Mouse (Mus musculus): Measurements from ENCODE around the gene Rpusd1.
"Not testable (repeated sequence)": the region's sequence is repeated elsewhere in the genome, so short reads cannot be mapped to it uniquely, and the experiment has no call there.

The Rpusd1 gene

DNA sequence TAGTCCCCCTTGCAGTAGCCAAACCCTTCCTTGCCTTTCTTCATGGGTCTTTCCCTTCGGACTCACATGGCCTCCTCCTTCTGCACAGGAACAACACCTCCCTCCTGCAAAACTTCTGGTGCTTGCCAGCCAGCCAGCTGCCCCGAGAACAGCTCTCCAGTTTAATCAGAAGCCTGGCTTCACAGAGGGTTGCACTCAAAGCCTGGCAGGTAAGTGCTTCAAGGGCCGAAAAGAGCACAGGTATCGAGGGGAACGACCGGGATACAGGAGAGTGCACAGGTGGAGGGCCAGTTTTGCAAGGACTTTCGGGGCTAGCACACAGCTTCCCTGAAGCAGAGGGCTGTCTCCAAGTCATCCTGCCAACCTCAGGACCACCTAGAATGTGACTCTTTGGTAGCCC, 11.4 kb downstream of the Rpusd1 start:
- DNase-seq (ENCODE audit: low spot score in 2 of 2) = no peak

DNA sequence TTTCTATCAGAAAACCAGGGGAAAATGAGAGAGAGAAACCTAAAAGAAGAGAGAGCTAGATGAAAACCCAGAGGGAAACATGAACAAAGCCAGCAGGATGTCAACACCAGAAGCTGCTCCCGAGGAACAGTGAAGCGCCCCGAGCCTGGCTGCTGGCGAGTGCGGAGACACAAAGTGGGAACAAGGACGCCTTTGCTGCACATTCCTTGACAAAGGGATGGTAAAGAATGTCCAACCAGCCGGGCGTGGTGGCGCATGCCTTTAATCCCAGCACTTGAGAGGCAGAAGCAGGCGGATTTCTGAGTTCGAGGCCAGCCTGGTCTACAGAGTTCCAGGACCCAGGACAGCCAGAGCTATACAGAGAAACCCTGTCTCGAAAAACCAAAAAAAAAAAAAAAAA, 14.0 kb downstream of the Rpusd1 start:
- not testable (repeated sequence) for DNase-seq (ENCODE audit: low spot score in 2 of 2)

GRCm38 (mm10) chr17:25743831-25744230, 16.4 kb downstream of the Rpusd1 start:
- DNase-seq (ENCODE audit: low spot score in 2 of 2) = no peak

- no peak for DNase-seq (ENCODE audit: low spot score in 2 of 2)
These were observed 16.8 kb downstream of the Rpusd1 start for GRCm38 (mm10) chr17:25744311-25744710.

DNA sequence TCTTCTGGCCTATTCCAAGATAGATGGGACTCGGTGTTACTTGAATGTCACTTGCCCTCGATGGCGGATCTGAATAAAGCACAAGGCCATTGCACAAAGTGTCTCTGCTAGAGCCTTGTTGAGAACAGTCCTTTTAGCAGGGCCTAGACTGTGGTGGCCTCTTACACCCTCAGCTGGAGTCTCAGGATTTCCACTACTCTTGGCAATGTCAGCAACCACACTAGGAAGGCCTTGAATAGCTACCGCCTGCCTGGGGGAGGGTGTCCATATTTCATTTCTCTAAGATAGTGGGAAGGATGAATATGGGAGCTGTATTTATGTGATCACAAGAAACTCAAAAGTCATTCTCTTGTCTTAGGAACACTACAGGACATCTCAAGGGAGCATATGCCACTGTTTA, 20.8 kb downstream of the Rpusd1 start:
- DNase-seq (ENCODE audit: low spot score in 2 of 2) = no peak

- no peak for DNase-seq (ENCODE audit: low spot score in 2 of 2)
These were observed 21.8 kb downstream of the Rpusd1 start for GRCm38 (mm10) chr17:25749314-25749713.

DNA sequence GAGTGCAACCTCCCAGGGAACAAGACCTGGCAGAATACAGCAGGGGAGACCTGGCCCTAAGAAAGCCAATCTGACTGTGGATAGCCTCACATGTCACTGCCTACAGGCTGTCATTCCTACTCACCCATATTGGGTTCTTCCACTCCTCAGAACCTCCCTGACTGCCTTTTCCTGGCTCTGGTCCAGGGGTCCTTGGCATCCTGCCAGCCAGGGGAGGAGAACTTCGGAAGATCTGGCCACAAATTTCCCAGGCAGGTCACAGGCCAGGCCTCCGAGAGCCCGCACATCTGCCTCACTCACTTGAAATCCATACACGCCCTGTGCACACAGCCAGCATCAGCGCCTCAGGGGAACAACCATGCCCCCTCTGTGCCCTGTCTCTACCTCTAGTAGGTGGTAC, 24.0 kb downstream of the Rpusd1 start:
- DNase-seq (ENCODE audit: low spot score in 2 of 2) = no peak

- DNase-seq (ENCODE audit: low spot score in 2 of 2) = no peak
These were observed 26.8 kb downstream of the Rpusd1 start, which contains the start of gene Msln for GRCm38 (mm10) chr17:25754241-25754640. Gene Msln (minus strand): TSS chr17:25754378.

DNA sequence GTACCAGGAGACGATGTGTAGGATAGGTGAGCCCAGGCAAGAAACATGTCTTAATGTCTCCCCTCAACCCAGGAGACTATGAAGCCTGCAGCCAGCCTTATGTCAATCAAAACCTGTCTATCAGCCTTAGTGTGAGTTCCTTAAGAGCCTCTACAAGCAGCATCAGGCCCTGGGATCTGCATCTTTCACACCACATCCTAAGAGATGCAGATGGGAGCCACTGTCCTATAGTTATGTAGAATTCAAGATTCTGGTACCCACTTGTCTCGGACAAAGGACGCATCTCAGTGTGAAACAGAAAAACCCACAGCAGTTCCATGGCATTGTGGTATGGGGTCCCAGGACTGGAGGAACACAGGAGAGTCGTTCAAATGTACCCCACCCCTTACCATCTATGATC, 27.6 kb downstream of the Rpusd1 start:
- DNase-seq (ENCODE audit: low spot score in 2 of 2) = no peak

GRCm38 (mm10) chr17:25755627-25756377, 28.3 kb downstream of the Rpusd1 start:
- no peak for DNase-seq (ENCODE audit: low spot score in 2 of 2)

DNA sequence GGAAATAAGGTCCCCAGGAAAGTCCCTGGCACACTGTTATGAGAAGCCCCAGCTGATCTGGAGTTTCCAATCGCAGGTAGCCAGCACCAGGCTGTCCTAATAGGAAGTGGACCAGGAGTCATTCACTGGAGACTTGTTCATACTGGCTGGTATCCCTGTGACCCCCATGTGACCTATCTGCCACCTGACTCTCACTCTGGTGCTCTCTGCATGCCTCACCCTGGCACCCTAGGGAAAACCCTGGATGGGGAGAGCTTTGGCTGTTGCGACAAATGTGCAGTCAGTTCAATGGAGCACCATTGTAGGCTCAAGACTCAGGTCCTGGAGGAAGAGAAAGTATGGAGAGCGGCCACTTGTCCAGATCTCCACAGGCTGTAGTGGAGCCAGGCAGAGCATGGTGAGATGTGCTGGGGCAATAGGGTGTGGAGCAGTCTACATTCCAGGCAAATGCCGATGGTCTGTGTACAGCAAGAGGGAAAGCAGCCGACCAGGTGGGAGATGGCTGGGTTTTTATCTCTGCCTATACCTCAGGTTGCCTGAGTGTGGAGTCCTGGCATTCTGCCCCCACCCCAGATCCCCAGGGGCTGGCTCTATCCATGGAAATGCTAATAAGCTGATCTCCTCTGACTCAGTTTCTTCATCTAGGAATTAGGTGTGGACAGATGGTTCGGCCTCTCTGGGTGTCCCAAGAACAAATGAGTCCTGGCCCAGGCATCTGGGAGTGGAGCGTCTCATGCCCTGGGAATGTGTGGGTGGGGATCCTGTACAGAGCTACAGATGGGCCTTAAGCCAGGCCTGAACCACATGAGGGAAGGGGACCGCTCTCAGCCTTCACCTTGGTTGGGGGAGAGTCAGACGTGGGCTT, 29.1 kb downstream of the Rpusd1 start:
- DNase-seq (ENCODE audit: low spot score in 2 of 2) = no peak

DNA sequence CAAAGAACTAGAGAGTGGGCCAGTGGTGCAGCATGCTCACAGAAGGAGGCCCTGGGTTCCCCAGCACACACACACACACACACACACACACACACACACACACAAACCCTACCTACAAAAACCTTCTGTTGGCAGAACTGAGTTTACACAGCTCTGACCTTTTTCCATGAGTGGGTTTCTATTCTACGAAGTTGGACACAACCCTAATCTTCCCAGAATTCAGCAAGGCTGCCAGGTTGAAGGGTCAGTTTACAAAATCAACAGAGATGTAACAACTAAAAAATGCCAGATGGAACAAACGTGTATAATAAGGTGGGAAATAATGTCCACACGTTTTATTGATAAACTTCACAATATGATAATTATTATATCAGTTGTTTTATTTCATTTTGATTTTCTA, 30.2 kb downstream of the Rpusd1 start:
- no peak for DNase-seq (ENCODE audit: low spot score in 2 of 2)

- no peak for DNase-seq (ENCODE audit: low spot score in 2 of 2)
These were observed 32.7 kb downstream of the Rpusd1 start for GRCm38 (mm10) chr17:25760148-25760547.

DNA sequence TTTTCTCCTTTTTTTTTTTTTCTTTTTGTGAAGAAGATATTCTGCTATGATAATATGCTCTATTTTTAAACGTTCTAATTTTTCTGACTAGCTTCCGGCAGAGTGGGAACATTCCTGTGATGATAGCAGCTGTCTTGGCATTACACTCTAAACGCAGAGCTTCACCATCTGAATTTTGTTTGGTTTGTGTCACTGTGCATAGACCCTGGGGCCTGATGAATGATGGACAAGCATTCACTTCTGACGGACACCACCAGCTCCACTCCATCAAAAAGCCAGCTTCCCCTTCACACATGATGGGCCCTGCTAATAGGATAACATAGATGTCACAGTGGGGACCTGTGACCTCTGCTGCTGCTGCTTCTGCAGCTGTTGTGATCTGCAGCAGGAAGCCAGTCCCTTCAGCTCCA, 34.1 kb downstream of the Rpusd1 start:
- no peak for DNase-seq (ENCODE audit: low spot score in 2 of 2)

GRCm38 (mm10) chr17:25762591-25762990, 35.1 kb downstream of the Rpusd1 start:
- no peak for DNase-seq (ENCODE audit: low spot score in 2 of 2)

- no peak for DNase-seq (ENCODE audit: low spot score in 2 of 2)
These were observed 38.4 kb downstream of the Rpusd1 start for GRCm38 (mm10) chr17:25765886-25766285.

GRCm38 (mm10) chr17:25769331-25769730, 41.9 kb downstream of the Rpusd1 start:
- no peak for DNase-seq (ENCODE audit: low spot score in 2 of 2)

DNA sequence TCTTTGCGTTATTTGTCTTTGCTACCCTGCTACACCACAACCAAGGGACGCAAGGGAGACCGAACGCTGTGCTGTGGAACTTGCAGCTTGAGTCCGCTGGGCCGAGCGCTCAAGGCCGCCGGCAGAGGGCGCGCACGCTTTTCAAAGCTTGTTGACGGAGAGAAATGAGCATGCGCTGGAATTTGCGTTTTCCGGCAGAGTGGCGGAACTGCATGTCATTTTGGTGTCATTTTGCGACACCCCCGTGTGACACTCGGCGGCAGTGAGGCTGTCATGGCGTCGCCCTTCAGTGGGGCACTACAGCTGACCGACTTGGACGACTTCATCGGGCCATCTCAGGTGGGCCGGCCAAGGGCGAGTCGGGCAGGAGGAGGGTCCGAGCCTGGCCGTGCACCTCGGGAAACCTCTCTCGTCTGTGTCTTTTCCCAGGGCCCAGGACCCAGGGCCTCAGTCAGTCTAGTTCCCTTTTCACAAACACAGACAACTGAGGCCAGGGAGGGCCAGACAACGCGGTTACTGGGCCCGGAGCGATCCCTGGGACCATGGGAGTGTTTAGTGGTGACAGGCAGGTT, 46.2 kb downstream of the Rpusd1 start, which contains the start of gene Narfl:
Gene Narfl, plus strand, starts transcription at position 228 of the 572 bp plus-strand sequence.
- DNase-seq (ENCODE audit: low spot score in 2 of 2) = peak; percentile 96 to 100

- no peak for DNase-seq (ENCODE audit: low spot score in 2 of 2)
These were observed 48.0 kb downstream of the Rpusd1 start for GRCm38 (mm10) chr17:25775318-25776062.

DNA sequence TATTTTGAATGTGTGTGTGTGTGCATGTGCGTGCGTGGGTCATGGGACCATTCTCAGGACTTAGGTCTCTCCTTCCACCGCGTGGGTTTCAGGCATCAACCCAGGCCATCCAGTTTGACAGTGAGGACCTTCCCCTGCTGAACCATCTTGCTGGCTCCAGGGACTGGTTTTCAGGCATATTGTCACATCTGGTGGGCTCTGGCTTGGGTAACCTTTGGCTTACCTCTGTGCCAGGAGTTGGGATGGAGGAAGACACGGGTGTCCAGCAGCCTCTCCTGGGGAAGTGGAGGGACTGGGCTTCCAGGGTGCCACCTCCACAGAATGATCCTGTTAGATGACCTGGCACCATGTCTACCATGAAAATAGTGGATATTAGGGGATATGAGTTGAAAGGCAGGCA, 50.5 kb downstream of the Rpusd1 start:
- DNase-seq (ENCODE audit: low spot score in 2 of 2) = no peak

All from spleen, postnatal 4 days (tissue).